Mouse (Mus musculus): ENCODE data around the gene Trp63.

DNA sequence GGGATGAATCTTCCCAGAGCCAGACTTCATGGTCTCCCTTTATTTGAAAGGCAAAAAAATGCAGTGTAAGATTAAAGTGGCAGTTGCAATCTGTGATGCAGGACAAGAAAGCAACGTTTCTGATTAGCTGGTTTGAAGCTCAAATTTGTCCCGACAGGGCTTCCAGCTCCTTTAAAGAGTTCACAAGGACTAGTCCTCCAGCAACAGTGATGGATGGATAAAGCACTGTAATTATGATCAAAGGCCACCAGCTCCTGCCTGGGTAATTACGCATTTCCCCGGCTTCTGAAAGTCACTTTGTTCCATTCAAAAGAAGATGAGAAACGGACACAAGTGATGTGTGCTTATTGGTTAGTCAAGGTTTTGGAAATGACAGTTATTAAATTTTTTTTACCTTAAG, 7.0 kb downstream of the Trp63 start:
- TF ChIP-seq CTCF (conservative IDR thresholded peaks at IDR 0.05; ENCODE audit: insufficient read depth, insufficient read length, low read depth, low read length): no peak
- no peak for TF ChIP-seq POLR2A (IDR thresholded peaks at IDR 0.05; ENCODE audit: low read depth, low read length)
